Mouse (Mus musculus) erythroblast, embryonic 14.5 days (primary cell): ENCODE data around the gene Gm37240. TPM values are rescaled to one million over a fixed set of nuclear protein-coding genes. Genes with fewer than 3 reads are reported as not detected.

ENCODE experiments used
- H3K27me3 ChIP-seq: 2 replicates; pipeline ENCODE4 v1.6.1; 2012; ENCODE audit warnings: inconsistent platforms; ENCODE audit not compliant: control insufficient read depth
- H3K36me3 ChIP-seq: 2 replicates; pipeline ENCODE4 v1.6.1; 2012; ENCODE audit warnings: mild to moderate bottlenecking, inconsistent platforms; ENCODE audit not compliant: control insufficient read depth
- H3K4me1 ChIP-seq: 2 replicates; pipeline ENCODE4 v1.6.1; 2012; ENCODE audit warnings: inconsistent platforms; ENCODE audit not compliant: control insufficient read depth
- H3K4me3 ChIP-seq: replicated peaks from 2 replicates; pipeline ENCODE3; 2012; ENCODE audit warnings: moderate library complexity, mild to moderate bottlenecking, inconsistent platforms
- H3K9me3 ChIP-seq: 2 replicates; pipeline ENCODE4 v1.6.1; 2012; ENCODE audit warnings: low read length, inconsistent platforms, mixed read lengths; ENCODE audit not compliant: control insufficient read depth
- GATA1 ChIP-seq: IDR thresholded peaks from 2 replicates; pipeline ENCODE4 v1.6.1; 2012; ENCODE audit warnings: low read length, inconsistent platforms, mixed read lengths
- TAL1 ChIP-seq: IDR thresholded peaks from 3 replicates; pipeline ENCODE4 v1.6.1; 2012; ENCODE audit warnings: low read length, inconsistent platforms, mixed read lengths
- polyA plus RNA-seq: library from polyadenylated mRNA; stranded (reverse); fragments of >175 nt; gene quantifications from 2 replicates; pipeline ENCODE4 v1.2.3, GENCODE M21; 2012

Gm37240 gene
- polyA plus RNA-seq, 1 experiment, result not detected

GRCm38 (mm10) chr3:84681699-84682098 lies 1205.6 kb downstream of the Gm37240 start:
- Histone ChIP-seq H3K9me3 (no peaks in the 10 kb centered on the region), H3K27me3 (no peaks in the 10 kb centered on the region), H3K36me3 (no peaks in the 10 kb centered on the region), H3K4me1 (no peaks in the 10 kb centered on the region), H3K4me3 (no peak overlapping the region)
- TF ChIP-seq TAL1 (no peak), GATA1 (no peak)

DNA sequence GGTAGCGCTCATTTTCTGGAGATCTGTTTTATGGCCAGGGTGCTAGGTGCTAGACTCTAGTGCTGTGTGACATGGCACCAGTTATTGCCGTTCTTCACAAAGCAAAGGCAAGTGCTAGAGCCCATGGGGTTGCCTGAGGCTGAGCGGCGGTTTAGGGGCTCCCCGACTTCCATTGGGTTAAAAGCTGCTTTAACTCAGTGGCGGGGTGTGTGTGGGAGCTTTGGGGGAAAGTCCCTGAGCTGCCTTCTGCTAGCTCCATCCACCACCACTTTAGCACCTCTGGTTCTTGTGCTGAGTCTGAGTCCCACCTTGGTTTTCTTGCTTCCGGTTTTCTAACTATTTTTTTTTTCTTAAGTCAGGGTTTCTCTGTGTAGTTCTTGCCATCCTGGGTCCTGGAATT lies 1207.3 kb downstream of the Gm37240 start:
- no peaks in the 10 kb centered on the region for H3K4me1 ChIP-seq
- TF ChIP-seq GATA1 (no peak), TAL1 (no peak)
- H3K9me3 ChIP-seq, result no peaks in the 10 kb centered on the region
- no peak overlapping the region for H3K4me3 ChIP-seq
- H3K27me3 ChIP-seq, result no peaks in the 10 kb centered on the region
- H3K36me3 ChIP-seq, result no peaks in the 10 kb centered on the region

- H3K27me3 ChIP-seq, result no peaks in the 10 kb centered on the region
Measured at GRCm38 (mm10) chr3:84679542-84679941, 1207.8 kb downstream of the Gm37240 start.

GRCm38 (mm10) chr3:84678891-84679290 lies 1208.4 kb downstream of the Gm37240 start:
- Histone ChIP-seq H3K4me3 (no peak overlapping the region), H3K9me3 (no peaks in the 10 kb centered on the region), H3K4me1 (no peaks in the 10 kb centered on the region), H3K36me3 (no peaks in the 10 kb centered on the region), H3K27me3 (no peaks in the 10 kb centered on the region)
- no peak for TF ChIP-seq GATA1
- no peak for TF ChIP-seq TAL1

More at GRCm38 (mm10) chr3:84679542-84679941, 1207.8 kb downstream of the Gm37240 start:
- Histone ChIP-seq H3K9me3 (no peaks in the 10 kb centered on the region), H3K36me3 (no peaks in the 10 kb centered on the region), H3K4me3 (no peak overlapping the region), H3K4me1 (no peaks in the 10 kb centered on the region)
- TF ChIP-seq GATA1, result no peak
- TF ChIP-seq TAL1, result no peak

DNA sequence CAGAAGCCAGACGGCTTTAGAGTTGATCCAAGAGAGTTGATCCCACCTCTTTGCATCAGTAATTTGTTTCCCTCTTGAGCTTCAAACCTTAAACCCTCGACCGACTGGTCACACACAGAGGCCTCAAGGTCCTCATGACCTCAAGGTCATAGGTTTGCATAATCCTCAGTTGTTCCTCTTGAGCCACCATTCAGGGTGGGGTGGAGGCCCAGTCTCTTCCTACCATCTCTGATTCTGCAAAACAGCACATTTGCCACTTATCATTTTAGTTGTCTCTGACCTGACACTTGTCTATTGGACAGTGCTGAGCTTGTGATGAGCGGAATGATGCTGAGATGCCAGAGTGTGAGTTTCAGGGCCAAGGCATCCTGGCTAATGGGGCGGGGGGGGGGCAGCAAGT lies 1211.6 kb downstream of the Gm37240 start:
- Histone ChIP-seq H3K9me3 (no peaks in the 10 kb centered on the region), H3K4me3 (no peak overlapping the region), H3K27me3 (no peaks in the 10 kb centered on the region), H3K4me1 (no peaks in the 10 kb centered on the region), H3K36me3 (no peaks in the 10 kb centered on the region)
- TF ChIP-seq GATA1 (no peak), TAL1 (no peak)

DNA sequence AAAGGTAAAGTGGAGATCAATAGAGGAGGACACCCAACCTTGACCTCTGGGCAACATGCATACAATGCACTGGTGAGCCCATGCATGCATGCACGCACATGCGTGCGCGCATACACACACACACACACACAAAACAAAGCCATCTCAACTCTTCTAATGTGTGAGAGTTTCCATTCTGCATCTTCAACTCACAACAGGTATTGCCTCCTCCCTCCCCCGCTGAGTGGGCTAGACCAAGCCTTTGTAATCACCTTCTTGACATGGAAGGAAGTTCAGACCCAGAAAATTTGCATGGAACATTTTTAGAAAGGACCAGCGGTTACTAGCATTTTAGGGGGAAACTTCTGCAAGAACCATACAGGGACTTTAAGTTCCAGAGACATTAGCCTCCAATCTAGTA lies 1213.8 kb downstream of the Gm37240 start:
- no peak for TF ChIP-seq TAL1
- TF ChIP-seq GATA1, result no peak
- Histone ChIP-seq H3K4me1 (no peaks in the 10 kb centered on the region), H3K36me3 (no peaks in the 10 kb centered on the region), H3K27me3 (no peaks in the 10 kb centered on the region), H3K4me3 (no peak overlapping the region), H3K9me3 (no peaks in the 10 kb centered on the region)

- Histone ChIP-seq H3K36me3 (no peaks in the 10 kb centered on the region), H3K4me1 (no peaks in the 10 kb centered on the region), H3K27me3 (peaks cover 11% of the 10 kb centered on the region), H3K9me3 (no peaks in the 10 kb centered on the region), H3K4me3 (no peak overlapping the region)
- TF ChIP-seq GATA1 (no peak), TAL1 (no peak)
Measured at GRCm38 (mm10) chr3:84672136-84672535, 1215.2 kb downstream of the Gm37240 start.

DNA sequence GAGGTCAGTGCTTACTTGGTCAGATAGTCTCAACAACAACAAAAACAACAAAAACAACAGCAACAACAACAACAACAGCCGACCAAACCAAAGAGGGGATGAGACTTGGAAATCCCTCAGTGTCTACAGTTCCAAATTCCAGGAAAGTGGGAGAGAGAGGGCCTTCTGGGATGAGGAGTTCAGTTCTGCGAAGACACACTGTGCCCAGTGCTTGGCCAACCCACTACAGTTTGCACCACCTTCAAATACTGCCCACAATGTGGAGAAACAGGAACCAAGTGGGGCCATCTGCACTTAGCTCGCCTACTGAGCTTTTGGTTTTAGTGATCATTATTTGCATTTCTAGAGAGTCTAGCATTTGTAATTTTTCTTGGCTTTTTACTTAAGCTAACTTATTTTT lies 1218.4 kb downstream of the Gm37240 start:
- Histone ChIP-seq H3K27me3 (peaks cover 41% of the 10 kb centered on the region), H3K4me3 (no peak overlapping the region), H3K36me3 (no peaks in the 10 kb centered on the region), H3K4me1 (no peaks in the 10 kb centered on the region; the same call in 1 of the 2 replicates), H3K9me3 (no peaks in the 10 kb centered on the region)
- TF ChIP-seq GATA1 (no peak), TAL1 (no peak)

DNA sequence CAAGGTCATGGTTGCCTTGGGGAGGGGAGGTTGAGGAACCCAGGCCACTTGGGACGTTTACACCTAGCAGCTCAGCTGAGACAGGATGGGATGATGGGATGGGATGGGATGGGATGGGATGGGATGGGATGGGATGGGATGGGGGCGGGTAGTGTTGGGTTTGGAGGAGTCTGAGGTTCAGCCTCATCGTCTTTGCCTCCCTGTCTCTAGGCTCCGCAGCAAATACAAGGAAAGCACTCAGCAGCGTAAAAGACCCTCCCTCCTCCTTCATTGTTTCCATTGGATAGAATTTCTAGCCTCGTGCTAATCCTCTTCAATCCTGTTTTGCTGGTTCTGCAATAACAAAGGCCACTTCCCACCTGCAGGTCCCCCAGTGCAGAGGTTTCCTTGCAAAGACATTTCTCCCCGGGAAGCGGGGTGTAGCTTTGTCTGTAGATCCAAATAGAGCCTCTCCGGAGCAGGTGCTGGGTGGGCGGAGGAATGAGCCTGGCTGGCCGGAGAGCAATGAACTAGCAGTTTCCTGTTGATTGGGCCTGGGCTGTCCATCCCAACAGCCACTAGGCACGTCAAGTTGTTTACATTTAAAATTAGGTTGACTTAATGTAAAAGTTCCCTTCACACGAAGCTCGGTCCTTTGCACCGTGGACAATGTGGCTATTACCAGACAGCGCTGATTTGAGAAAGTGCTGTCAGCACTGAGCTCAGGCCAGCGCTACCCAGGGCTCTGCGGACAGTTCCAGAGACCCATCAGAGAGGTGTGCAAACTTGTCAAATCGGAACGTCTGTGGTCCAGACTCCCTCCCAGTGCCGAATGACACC lies 1221.9 kb downstream of the Gm37240 start:
- no peaks in the 10 kb centered on the region; the same call in 1 of the 2 replicates for H3K4me1 ChIP-seq
- no peak overlapping the region for H3K4me3 ChIP-seq
- no peaks in the 10 kb centered on the region for H3K9me3 ChIP-seq
- H3K27me3 ChIP-seq, result peaks cover 44% of the 10 kb centered on the region
- TF ChIP-seq TAL1 (no peak), GATA1 (no peak)
- H3K36me3 ChIP-seq, result no peaks in the 10 kb centered on the region
